ENCODE assay signal across 35 mouse cellular contexts in genomic region chr5:144039156-144039675, GRCm38 (mm10). TPM values are rescaled to one million over a fixed set of nuclear protein-coding genes. Genes with fewer than 3 reads are reported as not detected.
DNase-seq lines count a peak whose midpoint lies in the region; ATAC-seq and TF ChIP-seq lines count a peak whose summit lies in the region.
"Had no signal": no experiment of that assay in that cellular context is flagged by ENCODE, and none has a peak within 500 bp of the region (broad histone marks: within the 10 kb centered on the region; RNA-seq: fewer than 3 reads in every experiment).

No protein-coding gene starts in this region.

- no peak for TF ChIP-seq EP300 in liver, embryonic 14.5 days (IDR thresholded peaks at IDR 0.05; ENCODE audit: low read depth)

- no peak overlapping the region for H3K9ac ChIP-seq in liver, embryonic 14.5 days (replicated peaks)
- H3K9ac ChIP-seq: embryonic facial prominence, embryonic 12.5 days; intestine, embryonic 15.5 days; limb, embryonic 15.5 days; midbrain, embryonic 15.5 days; neural tube, embryonic 15.5 days; stomach, embryonic 15.5 days had no signal

- H3K4me3 ChIP-seq in liver, embryonic 14.5 days (ENCODE audit: insufficient read depth in 1 of 2, low read depth in 2 of 2, low read length in 2 of 2), result no peak overlapping the region
- H3K4me3 ChIP-seq in limb, embryonic 10.5 days, result no peak overlapping the region
- H3K4me3 ChIP-seq: embryonic facial prominence, embryonic 12.5 days; forebrain, embryonic 10.5 days; intestine, embryonic 15.5 days; limb, embryonic 15.5 days; midbrain, embryonic 15.5 days; neural tube, embryonic 15.5 days; stomach, embryonic 15.5 days had no signal

- peak; percentile 7 for DNase-seq in lung, postnatal 10 days
- no peak for DNase-seq in lung, adult 18-20 months
- peak; percentile 12 for DNase-seq in c-Kit-positive CD71-positive TER-119-positive erythroid progenitor cells, embryonic 14.5 days (ENCODE audit: low spot score)
- DNase-seq in liver, embryonic 14.5 days (ENCODE audit: low read depth in 3 of 3, low spot score in 3 of 3), result peak in 1 of 3 experiments; percentile 7
- DNase-seq in Muller cell, postnatal 12 days (ENCODE audit: inconsistent ontology term), result no peak
- DNase-seq in limb, embryonic 10.5 days (ENCODE audit: low spot score), result no peak
- DNase-seq: adrenal gland, adult 2 months; cerebellum, adult 8-10 months; embryo, embryonic 11 days; gastrocnemius, postnatal 10 days; kidney, adult 2 months; kidney, postnatal 4 days; left cerebral cortex, postnatal 4 days; lung, postnatal 4 days; retina, postnatal 1 day; right cerebral cortex, postnatal 25 days; thymus, postnatal 14 days had no signal

- no peaks in the 10 kb centered on the region for H3K9me3 ChIP-seq in liver, embryonic 14.5 days (ENCODE audit: control insufficient read depth, low read length)
- no peaks in the 10 kb centered on the region for H3K9me3 ChIP-seq in limb, embryonic 10.5 days (replicated peaks)
- H3K9me3 ChIP-seq: embryonic facial prominence, embryonic 12.5 days; intestine, embryonic 15.5 days; limb, embryonic 15.5 days; midbrain, embryonic 15.5 days; neural tube, embryonic 15.5 days; stomach, embryonic 15.5 days had no signal

- no peaks in the 10 kb centered on the region for H3K27me3 ChIP-seq in liver, embryonic 14.5 days (ENCODE audit: control insufficient read depth, insufficient read depth, low read length)
- H3K27me3 ChIP-seq in limb, embryonic 10.5 days (ENCODE audit: low read depth, poor library complexity, severe bottlenecking), result no peaks in the 10 kb centered on the region
- H3K27me3 ChIP-seq: embryonic facial prominence, embryonic 12.5 days; intestine, embryonic 15.5 days; limb, embryonic 15.5 days; midbrain, embryonic 15.5 days; neural tube, embryonic 15.5 days; stomach, embryonic 15.5 days had no signal

- no peaks in the 10 kb centered on the region for H3K36me3 ChIP-seq in liver, embryonic 14.5 days (replicated peaks; ENCODE audit: control insufficient read depth, insufficient read depth, low read depth)
- no peaks in the 10 kb centered on the region for H3K36me3 ChIP-seq in limb, embryonic 10.5 days
- H3K36me3 ChIP-seq: embryonic facial prominence, embryonic 12.5 days; forebrain, embryonic 10.5 days; intestine, embryonic 15.5 days; limb, embryonic 15.5 days; midbrain, embryonic 15.5 days; neural tube, embryonic 15.5 days; stomach, embryonic 15.5 days had no signal

- TF ChIP-seq CTCF in liver, embryonic 14.5 days (IDR thresholded peaks at IDR 0.05; ENCODE audit: low read depth), result no peak

- ATAC-seq in liver, embryonic 14.5 days (ENCODE audit: insufficient read depth), result peak; percentile 76
- peak; percentile 74 for ATAC-seq in megakaryocyte-erythroid progenitor cell, adult 5-6 weeks (replicated peaks; ENCODE audit: low FRiP score, low TSS enrichment, poor library complexity, severe bottlenecking)
- no peak for ATAC-seq in erythroblast, adult 5-6 weeks (replicated peaks; ENCODE audit: low FRiP score, poor library complexity, severe bottlenecking)
- ATAC-seq: forebrain, embryonic 16.5 days; hindbrain, embryonic 16.5 days; intestine, embryonic 15.5 days; midbrain, embryonic 15.5 days had no signal

- no peak overlapping the region for H3K4me2 ChIP-seq in liver, embryonic 14.5 days (ENCODE audit: low read depth)
- H3K4me2 ChIP-seq: embryonic facial prominence, embryonic 12.5 days; intestine, embryonic 15.5 days; limb, embryonic 15.5 days; midbrain, embryonic 15.5 days; neural tube, embryonic 15.5 days; stomach, embryonic 15.5 days had no signal

- H3K4me1 ChIP-seq in liver, embryonic 14.5 days (replicated peaks; ENCODE audit: control insufficient read depth in 2 of 2, insufficient read depth in 2 of 2, low read length in 1 of 2), result 0 out of 4 replicates have a peak, but pooled peaks cover 0 to 2% of the 10 kb centered on the region in 2 experiments
- no peaks in the 10 kb centered on the region for H3K4me1 ChIP-seq in limb, embryonic 10.5 days
- H3K4me1 ChIP-seq: embryonic facial prominence, embryonic 12.5 days; forebrain, embryonic 10.5 days; intestine, embryonic 15.5 days; limb, embryonic 15.5 days; midbrain, embryonic 15.5 days; stomach, embryonic 15.5 days had no signal

- H3K27ac ChIP-seq in liver, embryonic 14.5 days, result no peak overlapping the region
- no peak overlapping the region for H3K27ac ChIP-seq in limb, embryonic 10.5 days
- H3K27ac ChIP-seq: embryonic facial prominence, embryonic 12.5 days; forebrain, embryonic 10.5 days; intestine, embryonic 15.5 days; limb, embryonic 15.5 days; midbrain, embryonic 15.5 days; neural tube, embryonic 15.5 days; stomach, embryonic 15.5 days had no signal

- 28% methylated on average over 9 of the region's 9 CpGs for WGBS in liver, embryonic 14.5 days (ENCODE audit: insufficient replicate concordance)
- WGBS in limb, embryonic 10.5 days, result 72% methylated on average over 9 of the region's 9 CpGs

RNA-seq across cellular contexts. Expression of gene Ocm, which starts 12.7 kb away (rescaled TPM):
- not detected in 2 replicates for polyA plus RNA-seq in liver, embryonic 14.5 days (2012; rRNA removed)
- not detected in 2 replicates for polyA plus RNA-seq in liver, embryonic 14.5 days (2014; fragmentation: Nextera tagmentation; extraction: Ambion mirVana)
- total RNA-seq in megakaryocyte-erythroid progenitor cell, adult 5-6 weeks (2014; fragmentation: Nextera tagmentation), result not detected in 2 replicates
- total RNA-seq in megakaryocyte-erythroid progenitor cell, adult 5-6 weeks (2017), result not detected in 2 replicates
- not detected in 2 replicates for total RNA-seq in erythroblast, adult 5-6 weeks (2015; ENCODE audit: low replicate concordance)
- total RNA-seq in erythroblast, adult 5-6 weeks (2017; ENCODE audit: low replicate concordance), result not detected in 2 replicates
- polyA plus RNA-seq in limb, embryonic 10.5 days (2016; fragmentation: Nextera tagmentation; extraction: Ambion mirVana), result not detected in 2 replicates
- total RNA-seq: adrenal gland, adult 2 months; adrenal gland, postnatal 36 days; gastrocnemius, postnatal 10 days; heart, postnatal 25 days; layer of hippocampus, adult 8-10 months; layer of hippocampus, postnatal 25 days had no signal
- polyA plus RNA-seq: adrenal gland, adult 2 months; brain, embryonic 14.5 days; embryonic facial prominence, embryonic 12.5 days; forebrain, embryonic 10.5 days; forebrain, embryonic 16.5 days; gonadal fat pad, adult 2 months; heart, embryonic 14.5 days; intestine, embryonic 15.5 days; kidney, adult 2 months; midbrain, embryonic 15.5 days; neural tube, embryonic 15.5 days; stomach, embryonic 15.5 days had no signal

RNA-seq across cellular contexts. Expression of gene Ccz1, which starts 24.5 kb away (rescaled TPM):
- 12.8 and 21.9 TPM in 2 replicates for polyA plus RNA-seq in liver, embryonic 14.5 days (2012; rRNA removed)
- 46.8 and 47.1 TPM in 2 replicates for polyA plus RNA-seq in liver, embryonic 14.5 days (2014; fragmentation: Nextera tagmentation; extraction: Ambion mirVana)
- total RNA-seq in megakaryocyte-erythroid progenitor cell, adult 5-6 weeks (2014; fragmentation: Nextera tagmentation), result 72.5 and 74.1 TPM in 2 replicates
- total RNA-seq in megakaryocyte-erythroid progenitor cell, adult 5-6 weeks (2017), result 91.1 and 98.6 TPM in 2 replicates
- total RNA-seq in erythroblast, adult 5-6 weeks (2015; ENCODE audit: low replicate concordance), result 24.9 and 37.7 TPM in 2 replicates
- total RNA-seq in erythroblast, adult 5-6 weeks (2017; ENCODE audit: low replicate concordance), result 25.3 and 38.5 TPM in 2 replicates
- 98.8 and 99.4 TPM in 2 replicates for polyA plus RNA-seq in limb, embryonic 10.5 days (2016; fragmentation: Nextera tagmentation; extraction: Ambion mirVana)

Comparison
In these comparisons a context has a peak if more than half of its experiments do, and no peak if none do; other contexts are left out.
1. DNase-seq: peak in lung, postnatal 10 days (single experiment) and c-Kit-positive CD71-positive TER-119-positive erythroid progenitor cells, embryonic 14.5 days (single experiment); none in lung, adult 18-20 months (0 of 2), Muller cell, postnatal 12 days (single experiment) and limb, embryonic 10.5 days (single experiment).